Mouse (Mus musculus) forebrain, embryonic 10.5 days (tissue): Measurements from ENCODE around the gene Tcn2. TPM values are rescaled to one million over a fixed set of nuclear protein-coding genes. Genes with fewer than 3 reads are reported as not detected.

ENCODE experiments used
- DNase-seq: peaks from one replicate; pipeline ENCODE4 v3.0.0-alpha.2; 2017; ENCODE audit warnings: low spot score; ENCODE audit errors: extremely low spot score
- H3K27ac ChIP-seq: fragments of 300-500 bp; sonication (generic); 2 replicates; pipeline ENCODE4 v1.5.1; 2016; ENCODE audit warnings: mild to moderate bottlenecking
- H3K27me3 ChIP-seq: fragments of 300-500 bp; sonication (generic); 2 replicates; pipeline ENCODE4 v1.6.1; 2016; ENCODE audit warnings: mild to moderate bottlenecking; ENCODE audit not compliant: poor library complexity, severe bottlenecking
- H3K36me3 ChIP-seq: fragments of 300-500 bp; sonication (generic); replicated peaks from 2 replicates; pipeline ENCODE4 v1.6.1; 2016; ENCODE audit warnings: mild to moderate bottlenecking, moderate library complexity
- H3K4me1 ChIP-seq: fragments of 300-500 bp; sonication (generic); 2 replicates; pipeline ENCODE4 v1.6.1; 2016
- H3K4me3 ChIP-seq: fragments of 300-500 bp; sonication (generic); 2 replicates; pipeline ENCODE4 v1.5.1; 2016; ENCODE audit warnings: mild to moderate bottlenecking, moderate library complexity
- H3K9me3 ChIP-seq: fragments of 300-500 bp; sonication (generic); 2 replicates; pipeline ENCODE4 v1.6.1; 2016; ENCODE audit warnings: mild to moderate bottlenecking, moderate library complexity
- WGBS: fragments of 180-500 bp; shearing (Covaris S2); methylation state at CpG from one replicate; pipeline ENCODE4 v1.1.7; 2016; 5-methylcytosine and 5-hydroxymethylcytosine counted together
- polyA plus RNA-seq: library from polyadenylated mRNA; unstranded; fragments of >200 nt; fragmentation: Nextera tagmentation; extraction: Ambion mirVana; gene quantifications from 2 replicates; pipeline ENCODE4 v1.2.1, GENCODE M21; 2016

The Tcn2 gene
- polyA plus RNA-seq, 1 experiment from 2014 or later = 21.1 TPM

DNA sequence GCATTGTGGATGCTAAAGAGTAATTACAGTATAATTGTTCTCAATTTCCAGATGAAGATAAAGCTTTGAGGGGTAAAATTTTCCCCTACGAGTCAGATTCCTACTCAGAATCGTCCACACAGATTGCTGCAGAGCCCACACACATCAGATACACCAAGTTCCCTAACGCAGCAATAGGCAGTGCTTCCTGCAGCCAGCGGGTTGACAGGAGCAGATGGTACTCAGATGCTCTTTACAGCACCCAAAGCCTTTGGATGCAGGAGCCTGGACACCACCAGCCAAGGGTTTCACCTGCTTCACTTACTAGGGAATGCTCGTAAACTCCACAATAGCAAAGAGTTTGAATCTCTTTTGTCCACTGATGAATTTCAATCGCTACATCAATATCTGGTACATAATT lies 55.5 kb downstream of the Tcn2 start:
- Histone ChIP-seq H3K4me3 (no peak overlapping the region), H3K27ac (no peak overlapping the region), H3K36me3 (no peaks in the 10 kb centered on the region), H3K4me1 (no peaks in the 10 kb centered on the region), H3K27me3 (no peaks in the 10 kb centered on the region), H3K9me3 (no peaks in the 10 kb centered on the region)
- DNase-seq = no peak
- 89% methylated on average over 6 of the region's 6 CpGs for WGBS

Other genes starting within 250 kb of the Tcn2 start
- gene Osbp2, start 68.3 kb downstream of the Tcn2 start, polyA plus RNA-seq = 0.48 and 0.89 TPM in 2 replicates
- 1.2 and 1.7 TPM in 2 replicates for gene 4921536K21Rik, start 37.1 kb downstream of the Tcn2 start, polyA plus RNA-seq
- 18.6 and 19.6 TPM in 2 replicates for gene Dusp18, start 36.9 kb downstream of the Tcn2 start, polyA plus RNA-seq
- 4.8 and 5.1 TPM in 2 replicates for gene Slc35e4, start 17.5 kb downstream of the Tcn2 start, polyA plus RNA-seq
- 116 and 118 TPM in 2 replicates for gene Pes1, start 31.8 kb upstream of the Tcn2 start, polyA plus RNA-seq
- 0.36 TPM in 2 replicates for gene 4930556J24Rik, start 44.6 kb upstream of the Tcn2 start, polyA plus RNA-seq
- 0.16 and 0.17 TPM in 2 replicates for gene Gal3st1, start 51.5 kb upstream of the Tcn2 start, polyA plus RNA-seq
- gene Sec14l4, start 99.3 kb upstream of the Tcn2 start, polyA plus RNA-seq = not detected in 2 replicates
- gene Sec14l3, start 132.7 kb upstream of the Tcn2 start, polyA plus RNA-seq = not detected in 2 replicates
- gene Mtfp1, start 163.3 kb upstream of the Tcn2 start, polyA plus RNA-seq = 13.7 and 14.4 TPM in 2 replicates
- gene Sec14l2, start 191.3 kb upstream of the Tcn2 start, polyA plus RNA-seq = 3.0 and 3.5 TPM in 2 replicates
- gene Rnf215, start 203.0 kb upstream of the Tcn2 start, polyA plus RNA-seq = 19.1 and 19.7 TPM in 2 replicates
- gene Ccdc157, start 228.1 kb upstream of the Tcn2 start, polyA plus RNA-seq = 6.5 and 7.8 TPM in 2 replicates
- 103 and 104 TPM in 2 replicates for gene Sf3a1, start 228.2 kb upstream of the Tcn2 start, polyA plus RNA-seq